Mouse (Mus musculus) heart, adult 9 months (tissue): Measurements from ENCODE around the gene Pdzph1.

Experiments
- DNase-seq, 2 experiments: peaks; one replicate each; pipeline ENCODE4 v3.0.0; 2022; ENCODE audit warnings: low spot score in 2 of 2

Gene Pdzph1

GRCm38 (mm10) chr17:58991275-58991674, at the start of gene Pdzph1:
Gene Pdzph1 (minus strand): TSS chr17:58991375.
- DNase-seq: no peak

GRCm38 (mm10) chr17:59039754-59040153, 48.6 kb upstream of the Pdzph1 start:
- DNase-seq: no peak

GRCm38 (mm10) chr17:59033445-59033844, 42.3 kb upstream of the Pdzph1 start:
- no peak for DNase-seq

DNA sequence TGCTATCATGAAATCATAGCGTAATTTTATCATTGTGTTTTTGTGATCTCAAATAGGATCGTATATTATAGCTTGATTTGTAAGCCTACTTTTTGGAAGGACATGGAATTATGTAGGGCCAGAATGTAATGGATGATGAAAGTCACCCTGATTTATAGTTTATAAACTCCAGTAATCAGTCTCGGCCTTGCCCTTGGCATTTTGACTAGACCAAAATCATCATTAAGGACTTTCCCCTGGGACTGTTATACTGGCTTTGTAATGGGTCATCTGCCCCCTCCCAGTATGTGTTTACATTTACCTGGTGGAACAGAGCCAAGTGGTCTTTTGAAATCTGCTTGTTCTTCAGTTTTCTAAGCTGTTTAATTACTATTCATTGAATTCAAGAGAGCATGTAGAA, 35.2 kb upstream of the Pdzph1 start:
- DNase-seq: no peak

DNA sequence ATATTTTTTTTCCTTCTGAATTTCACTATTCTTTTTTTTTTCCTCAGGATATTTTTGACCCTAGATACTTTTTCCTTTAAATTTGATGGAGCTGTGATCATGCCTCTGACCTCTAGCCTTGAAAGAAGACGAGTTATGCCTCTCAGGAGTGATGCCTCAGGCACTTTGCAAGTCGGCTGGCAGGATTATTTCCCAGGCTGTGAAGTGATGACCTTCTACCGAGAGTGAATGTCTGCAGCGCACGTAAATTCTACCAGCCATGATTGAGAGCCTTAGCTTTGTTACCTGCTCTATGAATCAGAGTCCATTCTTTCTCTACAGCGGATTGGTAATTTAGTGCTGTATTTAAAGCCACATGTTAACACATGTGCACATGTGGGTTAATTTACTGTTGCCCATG, 33.3 kb upstream of the Pdzph1 start:
- no peak for DNase-seq

- DNase-seq: no peak
These were observed 32.8 kb upstream of the Pdzph1 start for GRCm38 (mm10) chr17:59023971-59024370.

GRCm38 (mm10) chr17:59018666-59019065, 27.5 kb upstream of the Pdzph1 start:
- DNase-seq: no peak

- peak; percentile 63 to 74 for DNase-seq
These were observed 21.9 kb upstream of the Pdzph1 start, which contains the start of gene Nudt12 for GRCm38 (mm10) chr17:59013091-59013459. Gene Nudt12 (minus strand): TSS chr17:59013372.

GRCm38 (mm10) chr17:59012421-59013090, 21.4 kb upstream of the Pdzph1 start:
- DNase-seq: no peak

GRCm38 (mm10) chr17:59011546-59012307, 20.6 kb upstream of the Pdzph1 start:
- DNase-seq: no peak

DNA sequence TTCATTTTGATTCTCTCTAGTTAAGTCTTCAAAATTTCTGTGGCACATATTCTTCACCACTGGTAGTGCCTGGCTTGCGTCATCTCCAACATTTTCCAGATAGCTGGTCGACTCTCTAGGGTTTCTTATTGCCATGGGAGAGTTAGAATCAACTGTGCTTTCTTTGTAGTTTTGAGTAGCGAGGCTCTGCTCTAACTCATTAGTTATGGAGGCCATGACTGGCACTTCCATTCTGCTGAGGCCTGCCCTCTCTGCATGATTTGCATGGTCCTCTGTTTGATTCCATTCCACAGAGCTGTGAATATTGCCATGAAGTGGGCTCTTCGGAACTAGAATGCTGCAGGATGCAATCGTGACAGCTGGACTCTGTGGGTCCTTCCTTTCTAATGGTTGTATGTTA, 17.9 kb downstream of the Pdzph1 start:
- no peak for DNase-seq

DNA sequence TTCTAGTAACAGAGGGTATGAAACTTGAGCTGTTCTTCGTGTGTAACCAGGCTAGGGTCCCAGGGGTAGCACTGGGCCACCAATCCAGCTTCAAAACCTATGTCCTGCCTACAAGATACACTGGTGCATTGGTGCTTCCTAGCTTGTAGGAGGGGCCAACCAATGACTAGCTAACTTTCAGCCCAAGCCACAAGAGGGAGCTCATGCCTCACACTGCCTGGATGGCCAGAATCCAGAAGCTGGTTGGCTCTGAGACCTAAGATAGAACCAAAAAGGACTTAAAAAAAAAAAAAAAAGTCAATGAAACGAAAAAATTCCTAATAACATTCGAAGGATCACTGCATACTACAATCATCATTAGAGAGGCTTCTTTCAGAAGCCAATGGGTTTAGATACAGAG, 31.3 kb downstream of the Pdzph1 start:
- DNase-seq: no peak

GRCm38 (mm10) chr17:58957055-58957454, 34.1 kb downstream of the Pdzph1 start:
- no peak for DNase-seq

DNA sequence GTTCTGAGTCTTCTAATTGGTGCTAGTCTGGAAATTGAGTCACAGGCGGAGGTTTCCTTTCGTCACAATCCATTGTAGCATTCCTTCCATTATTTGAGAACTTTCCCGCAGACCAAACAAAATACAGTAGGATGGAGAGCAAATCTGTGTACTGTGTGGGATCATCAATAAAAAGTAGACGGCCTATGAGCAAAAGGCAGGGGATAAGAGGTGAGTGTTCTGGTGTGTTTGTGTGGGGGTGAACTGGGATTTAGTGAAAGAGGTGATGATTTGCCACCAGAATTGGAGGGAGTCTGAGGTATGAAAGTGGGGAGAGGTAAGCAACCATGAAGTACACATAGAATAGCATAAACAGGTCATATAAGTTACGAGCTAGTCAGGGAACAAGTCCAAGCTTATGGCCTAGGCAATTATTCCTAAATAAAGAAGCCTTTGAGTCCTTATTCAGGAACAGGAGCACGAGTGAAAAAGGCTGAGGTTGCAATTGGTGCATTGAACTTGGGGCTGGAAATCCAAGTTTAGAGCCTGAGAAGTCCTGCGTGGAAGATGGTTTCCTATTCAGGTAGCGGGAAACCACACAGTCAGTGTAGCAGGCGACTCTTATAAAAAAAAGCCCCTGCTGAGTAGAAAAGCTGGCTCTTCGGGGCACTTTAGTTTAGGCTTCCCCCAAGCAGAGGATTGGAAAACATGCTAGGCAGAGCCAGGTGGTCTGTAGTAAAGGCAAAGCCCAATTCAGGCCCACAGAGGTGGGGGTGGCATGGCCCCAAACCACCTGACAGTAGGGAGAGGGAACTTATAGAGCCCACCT, 48.0 kb downstream of the Pdzph1 start:
- no peak for DNase-seq

GRCm38 (mm10) chr17:58938598-58938997, 52.6 kb downstream of the Pdzph1 start:
- no peak for DNase-seq

- DNase-seq: no peak
These were observed 53.6 kb downstream of the Pdzph1 start for GRCm38 (mm10) chr17:58937533-58937932.

- no peak for DNase-seq
These were observed 58.2 kb downstream of the Pdzph1 start for GRCm38 (mm10) chr17:58932983-58933280.

- no peak for DNase-seq
These were observed 58.7 kb downstream of the Pdzph1 start for GRCm38 (mm10) chr17:58932279-58932982.

DNA sequence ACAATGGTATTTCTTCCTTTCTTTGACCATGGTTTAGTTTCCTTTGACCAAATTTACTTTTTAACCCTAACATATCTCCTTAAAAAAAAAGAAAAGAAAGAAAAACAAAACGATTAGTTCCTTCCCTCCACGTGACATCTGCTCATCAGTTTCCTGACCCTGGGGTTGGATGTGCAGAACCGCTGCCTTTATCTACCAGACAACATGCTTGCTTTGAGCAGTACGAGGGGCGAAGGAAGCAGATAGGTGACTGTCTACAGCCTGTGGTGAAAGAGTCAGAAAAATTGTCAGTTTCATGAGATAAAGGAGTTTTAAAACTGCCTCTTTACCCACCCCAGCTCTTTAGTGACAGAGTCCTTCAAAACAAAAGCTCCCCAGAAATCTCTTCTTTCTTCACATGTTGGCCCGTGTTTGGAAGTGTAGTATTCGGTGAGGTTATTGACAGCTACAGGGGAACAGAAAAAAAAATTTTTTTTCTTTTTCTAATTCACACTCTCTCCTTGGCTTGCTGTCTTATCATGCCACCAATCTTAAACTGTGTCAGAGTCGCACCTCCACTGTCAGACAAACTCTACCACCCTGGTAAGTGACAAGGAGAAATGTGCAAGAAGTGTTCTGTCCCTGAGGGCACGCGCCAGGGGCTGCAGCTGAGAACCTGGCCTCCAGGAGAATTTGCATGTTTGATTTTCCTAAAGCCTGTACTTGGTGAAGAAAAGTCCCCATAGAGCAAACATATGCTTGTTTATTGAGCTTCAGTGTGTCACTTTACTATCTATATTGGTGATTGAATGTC, 66.2 kb downstream of the Pdzph1 start:
- DNase-seq: no peak

DNA sequence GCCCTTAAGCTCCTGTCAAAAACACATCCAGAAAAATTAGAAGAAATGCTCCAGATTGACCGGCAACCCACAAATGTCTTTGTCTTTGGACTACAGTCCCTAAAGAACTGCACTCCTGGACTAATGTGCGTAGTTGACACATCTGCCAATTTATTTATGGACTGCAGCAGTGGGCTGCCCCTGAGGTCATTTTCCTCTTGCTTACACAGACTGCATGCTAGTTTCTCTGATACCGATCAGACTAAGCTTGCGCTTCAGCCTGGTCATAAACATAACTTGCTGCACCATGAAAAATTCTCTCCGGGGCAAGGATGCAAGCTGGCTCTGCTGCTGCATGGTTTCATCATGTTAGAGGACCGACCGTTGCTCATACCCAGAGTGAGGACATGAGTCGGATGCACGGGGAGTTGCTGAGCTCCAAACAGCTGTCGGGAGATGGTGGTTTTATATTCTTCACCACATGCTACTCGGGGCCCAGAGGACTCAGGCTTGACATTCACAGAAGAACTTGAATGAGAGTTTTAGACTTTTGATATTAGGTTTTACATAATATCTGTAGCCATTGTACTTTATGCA, 67.2 kb downstream of the Pdzph1 start:
- DNase-seq: no peak

DNA sequence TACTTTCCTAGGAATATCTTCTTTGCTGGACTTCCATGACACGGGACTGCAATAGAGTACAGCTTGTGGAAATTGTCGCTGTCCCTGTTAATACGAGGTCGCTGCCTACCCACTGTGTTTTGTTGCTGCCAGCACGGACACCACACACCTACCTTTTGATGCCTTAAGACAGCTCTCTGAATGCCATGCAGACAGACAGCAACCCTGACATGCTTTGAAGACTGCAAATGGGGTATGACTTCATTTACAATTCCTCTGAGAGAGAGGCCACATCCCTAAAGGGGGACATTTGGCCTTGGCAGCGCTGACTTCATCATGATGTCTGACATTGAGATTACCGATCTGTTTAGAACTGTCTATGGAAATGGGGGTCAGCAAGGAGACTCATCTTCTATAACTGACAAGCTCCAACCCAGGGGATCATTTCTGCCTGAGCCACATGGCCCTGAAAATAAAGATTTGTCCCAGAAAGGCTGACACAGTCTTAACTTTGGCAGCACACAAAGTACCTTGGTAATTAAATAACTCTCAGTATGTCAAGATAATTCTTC, 67.8 kb downstream of the Pdzph1 start:
- DNase-seq: no peak
